Mouse (Mus musculus): ENCODE measurements around the gene Dhx35.

Dhx35 gene

DNA sequence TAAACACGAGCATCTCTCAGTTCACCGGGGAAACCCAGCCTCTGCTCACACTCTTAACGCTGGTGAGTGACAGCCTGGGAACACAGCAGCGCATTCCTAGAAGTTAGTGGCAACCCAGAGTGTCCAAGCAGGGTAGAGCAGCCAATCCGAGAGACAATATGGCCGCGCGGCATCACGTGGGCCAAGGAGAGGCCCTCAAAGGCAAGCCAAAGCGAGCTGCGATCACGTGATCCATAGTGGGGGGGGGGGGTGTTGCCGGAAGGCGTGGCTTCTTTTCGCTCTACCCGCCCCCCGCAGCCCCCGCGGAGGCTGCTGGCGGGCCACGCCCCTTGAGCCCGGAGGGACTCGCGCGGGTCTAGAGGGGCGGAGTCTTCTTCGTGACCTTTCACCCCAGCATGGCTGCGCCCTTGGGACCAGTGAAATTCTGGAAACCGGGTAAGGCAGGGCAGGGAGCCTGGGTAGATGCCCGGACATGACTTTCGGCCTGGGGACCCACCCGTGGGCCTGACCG is at the start of gene Dhx35:
TSS of gene Dhx35 (plus strand) at position 314 of the 511 bp plus-strand sequence.
- peak; percentile 98 for DNase-seq (ENCODE audit: low read depth, low spot score)

GRCm38 (mm10) chr2:158745049-158745482 is 49.5 kb upstream of the Dhx35 start:
- peak; percentile 75 for DNase-seq (ENCODE audit: low read depth, low spot score)

DNA sequence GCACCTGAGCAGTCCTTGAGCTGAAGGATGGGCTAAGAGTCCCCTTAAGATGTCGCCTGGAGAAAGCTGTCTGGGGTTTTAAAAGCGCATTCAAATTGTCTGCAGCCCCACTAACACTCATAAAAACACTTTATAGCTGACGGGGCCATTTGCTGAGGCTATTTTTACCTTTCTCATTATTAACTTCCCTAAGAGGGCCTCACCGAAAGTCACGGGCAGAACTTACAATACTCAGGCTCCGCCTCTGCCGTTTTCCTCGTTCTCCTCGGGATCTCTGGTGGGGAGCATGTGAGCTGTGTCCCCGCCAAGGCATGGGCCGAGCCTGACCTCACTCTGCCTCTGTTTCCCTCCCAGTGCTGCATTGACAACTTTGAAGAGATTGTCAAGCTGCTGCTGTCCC is 48.4 kb upstream of the Dhx35 start:
- DNase-seq (ENCODE audit: low read depth, low spot score): no peak

GRCm38 (mm10) chr2:158749366-158749765 is 45.2 kb upstream of the Dhx35 start:
- no peak for DNase-seq (ENCODE audit: low read depth, low spot score)

- no peak for DNase-seq (ENCODE audit: low read depth, low spot score)
Measured at GRCm38 (mm10) chr2:158760231-158760630, 34.4 kb upstream of the Dhx35 start.

GRCm38 (mm10) chr2:158762339-158762738 is 32.3 kb upstream of the Dhx35 start:
- DNase-seq (ENCODE audit: low read depth, low spot score): no peak

DNA sequence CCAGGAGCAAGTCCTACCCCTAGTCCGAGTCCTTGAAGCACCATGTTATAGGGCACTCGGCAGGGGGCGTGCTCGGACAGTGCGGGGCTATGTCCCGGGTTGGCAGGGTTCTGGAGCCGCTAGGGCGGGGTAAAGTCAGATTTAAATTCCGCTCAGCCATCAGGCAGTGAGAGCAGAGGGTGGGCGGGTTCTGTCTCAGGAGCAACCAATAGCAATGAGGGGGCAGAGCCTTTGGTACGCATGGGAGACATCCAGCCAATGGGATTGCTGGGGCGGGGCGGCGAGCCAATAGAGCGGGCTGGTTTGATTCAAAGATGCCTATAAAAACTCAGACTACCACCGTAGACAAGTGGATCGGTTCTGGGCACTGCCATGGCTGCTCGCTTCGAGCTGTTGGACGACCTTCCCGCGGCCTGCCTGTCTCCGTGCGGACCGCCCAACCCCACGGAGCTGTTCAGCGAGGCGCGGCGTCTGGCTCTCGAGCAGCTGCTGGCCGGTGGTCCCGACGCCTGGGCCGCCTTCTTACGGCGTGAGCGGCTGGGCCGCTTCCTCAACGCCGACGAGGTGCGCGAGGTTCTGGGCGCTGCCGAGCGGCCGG is 26.8 kb upstream of the Dhx35 start, which contains the start of gene Fam83d:
TSS of gene Fam83d (plus strand) at position 352 of the 598 bp plus-strand sequence.
- peak; percentile 98 for DNase-seq (ENCODE audit: low read depth, low spot score)

- DNase-seq (ENCODE audit: low read depth, low spot score): peak; percentile 36
Measured at GRCm38 (mm10) chr2:158768350-158768749, 26.3 kb upstream of the Dhx35 start.

- peak; percentile 32 for DNase-seq (ENCODE audit: low read depth, low spot score)
Measured at GRCm38 (mm10) chr2:158768771-158769170, 25.8 kb upstream of the Dhx35 start.

GRCm38 (mm10) chr2:158770126-158770757 is 24.4 kb upstream of the Dhx35 start:
- DNase-seq (ENCODE audit: low read depth, low spot score): no peak

DNA sequence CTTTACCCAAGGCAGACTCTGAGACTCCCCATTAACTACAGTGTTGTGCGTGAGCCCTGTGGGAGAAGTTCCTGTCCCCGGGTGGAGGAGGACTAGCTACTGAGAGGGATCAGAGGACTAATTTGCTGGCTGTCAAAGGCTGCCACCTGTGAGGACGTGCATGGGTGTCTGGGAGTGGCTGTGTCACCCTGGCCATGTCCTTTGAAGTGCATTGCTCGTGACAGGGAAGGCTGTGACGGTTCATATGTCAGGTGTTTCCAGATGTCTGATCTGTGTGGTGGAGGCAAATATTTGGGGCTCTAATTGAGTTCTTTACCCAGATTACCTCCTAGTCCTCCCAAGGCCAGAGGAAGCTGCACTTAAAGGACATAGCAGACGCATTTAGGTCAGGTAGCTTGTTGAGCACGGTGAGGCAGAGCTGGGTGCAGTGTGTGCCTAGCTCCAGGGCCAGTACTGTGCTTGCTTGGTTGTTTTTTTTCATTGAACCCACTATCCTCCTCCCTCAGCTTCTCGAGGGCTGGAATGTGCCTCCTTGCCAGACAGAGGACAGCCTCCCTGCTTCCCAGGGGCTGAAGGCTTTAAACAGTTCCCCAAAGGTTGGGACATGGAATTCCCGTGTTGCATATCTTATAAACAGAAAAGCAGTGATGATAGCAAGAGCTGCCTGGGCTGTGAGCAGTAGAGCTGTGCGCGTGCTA is 23.4 kb upstream of the Dhx35 start:
- no peak for DNase-seq (ENCODE audit: low read depth, low spot score)

GRCm38 (mm10) chr2:158772808-158773207 is 21.8 kb upstream of the Dhx35 start:
- no peak for DNase-seq (ENCODE audit: low read depth, low spot score)

GRCm38 (mm10) chr2:158774886-158775285 is 19.7 kb upstream of the Dhx35 start:
- no peak for DNase-seq (ENCODE audit: low read depth, low spot score)

DNA sequence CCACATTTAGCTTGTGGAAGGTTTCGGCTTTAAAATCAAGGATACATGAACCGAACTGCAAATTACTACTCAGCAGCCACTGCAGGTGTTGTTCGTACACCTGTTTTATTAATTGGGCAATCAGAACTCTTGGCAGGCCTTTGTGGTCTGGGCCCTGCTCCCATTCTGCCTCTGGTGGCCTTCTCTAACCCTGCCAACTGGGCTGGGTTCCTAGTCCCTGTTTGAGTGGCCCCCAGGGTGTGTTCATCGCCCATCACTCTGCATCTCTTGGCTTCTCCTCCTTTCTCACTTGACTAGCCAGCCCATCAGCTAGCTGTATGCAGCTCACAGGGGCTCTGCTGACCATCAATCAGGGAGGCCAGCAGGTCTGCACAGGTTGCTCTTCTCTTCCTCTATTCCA is 17.9 kb upstream of the Dhx35 start:
- DNase-seq (ENCODE audit: low read depth, low spot score): no peak

DNA sequence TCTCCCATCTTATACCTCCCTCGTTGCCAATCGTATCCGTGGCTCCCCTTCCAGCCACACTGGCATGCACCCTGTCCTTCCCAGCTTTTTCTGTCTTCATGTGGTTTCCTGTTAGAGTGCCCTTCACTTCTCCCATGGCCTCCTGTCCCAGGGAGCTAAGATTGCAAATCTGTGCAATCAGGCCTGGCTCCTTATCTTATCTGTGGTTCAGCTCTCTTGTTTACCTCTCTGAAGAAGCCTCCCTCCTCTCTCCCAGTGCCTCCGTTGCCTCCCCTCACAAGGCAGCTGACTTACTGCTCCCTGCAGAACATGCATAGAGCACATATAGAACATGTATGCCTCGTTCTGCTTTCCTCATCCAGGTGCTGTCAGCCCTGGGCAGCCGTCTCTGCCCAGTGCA is 17.1 kb upstream of the Dhx35 start:
- DNase-seq (ENCODE audit: low read depth, low spot score): no peak

GRCm38 (mm10) chr2:158778349-158778748 is 16.3 kb upstream of the Dhx35 start:
- DNase-seq (ENCODE audit: low read depth, low spot score): no peak

DNA sequence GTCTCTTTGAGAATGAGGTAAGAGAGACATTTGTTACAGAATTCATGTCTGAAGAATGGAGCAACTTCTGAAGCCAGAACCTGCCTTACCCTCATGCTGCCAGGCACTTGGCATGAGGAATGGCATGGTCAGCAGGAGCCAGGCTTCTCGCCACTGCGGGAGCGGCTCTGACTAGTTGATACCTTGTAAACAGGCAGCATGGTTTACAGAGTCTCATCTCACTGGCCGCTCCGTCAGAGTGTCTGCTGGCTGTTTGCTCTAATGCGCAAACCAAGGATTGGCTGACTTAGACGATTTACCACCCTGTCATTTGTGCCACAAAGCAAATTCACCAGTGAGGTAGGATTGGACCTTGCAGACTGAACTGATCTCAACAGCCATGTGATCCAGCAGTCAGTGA is 13.5 kb upstream of the Dhx35 start:
- DNase-seq (ENCODE audit: low read depth, low spot score): no peak

DNA sequence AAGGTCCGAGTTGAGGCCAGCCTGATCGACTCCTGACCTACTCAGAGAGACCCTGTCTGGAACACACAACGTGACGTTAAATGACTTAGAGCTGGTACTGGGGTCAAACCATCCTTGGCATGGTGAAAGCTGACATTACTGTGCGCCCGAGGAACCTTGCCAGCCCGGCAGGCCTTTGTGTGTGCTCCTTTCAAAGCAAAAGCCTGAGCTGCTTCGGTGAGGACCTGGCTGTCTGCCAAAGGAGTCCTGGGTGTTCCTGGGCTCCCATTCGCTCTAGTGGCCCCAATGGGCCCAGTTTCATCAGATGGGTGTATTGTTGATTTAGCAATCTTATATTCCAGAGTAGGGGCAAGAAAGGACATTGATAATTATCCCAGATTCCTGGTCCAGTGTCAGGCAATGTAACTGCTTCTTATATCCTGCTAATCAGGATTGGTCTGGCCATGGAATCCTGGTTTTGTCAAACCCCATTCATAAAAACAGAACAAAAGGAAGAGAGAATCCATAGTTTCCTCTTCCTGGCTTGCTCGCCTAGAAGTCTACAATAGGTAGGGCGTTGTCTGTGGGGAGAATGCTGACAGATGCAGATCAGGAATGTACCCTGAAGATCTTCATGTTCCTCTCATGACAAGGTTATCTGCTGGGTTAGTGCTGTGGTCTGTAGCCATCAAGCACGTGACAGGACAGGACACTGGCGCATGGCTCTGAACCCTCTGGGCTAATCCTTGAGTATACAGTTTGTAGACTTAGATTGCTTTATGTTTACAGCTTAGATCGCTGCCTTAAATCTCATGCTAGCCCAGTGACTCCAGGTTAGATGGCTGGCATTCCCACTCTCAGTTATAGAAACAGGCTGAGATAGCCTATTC is 7.4 kb upstream of the Dhx35 start:
- no peak for DNase-seq (ENCODE audit: low read depth, low spot score)

GRCm38 (mm10) chr2:158795043-158795442 is 436 bp downstream of the Dhx35 start:
- DNase-seq (ENCODE audit: low read depth, low spot score): no peak

GRCm38 (mm10) chr2:158795875-158796274 is 1.3 kb downstream of the Dhx35 start:
- DNase-seq (ENCODE audit: low read depth, low spot score): no peak

DNA sequence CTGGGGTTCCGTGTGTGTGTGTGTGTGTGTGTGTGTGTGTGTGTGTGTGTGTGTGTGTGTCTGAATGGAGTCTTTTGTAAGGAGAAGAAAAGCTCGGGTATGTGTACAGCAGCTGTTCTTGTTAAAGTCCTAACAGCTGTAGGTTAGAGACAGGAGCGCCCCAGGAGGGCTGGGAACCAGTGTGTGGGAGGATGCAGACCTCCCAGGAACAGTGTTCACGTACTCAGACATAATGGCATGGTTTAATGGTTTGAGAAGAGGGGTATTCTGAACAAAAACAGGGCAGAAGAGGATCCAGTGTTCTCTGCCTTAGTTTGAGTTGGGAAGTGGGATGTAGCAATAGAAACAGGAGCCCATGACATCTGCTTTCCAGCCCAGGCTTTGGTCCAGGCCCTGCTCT is 4.7 kb downstream of the Dhx35 start:
- DNase-seq (ENCODE audit: low read depth, low spot score): peak; percentile 32

- peak; percentile 76 for DNase-seq (ENCODE audit: low read depth, low spot score)
Measured at GRCm38 (mm10) chr2:158800788-158801187, 6.2 kb downstream of the Dhx35 start.
